Mouse (Mus musculus) layer of hippocampus, postnatal 14 days (tissue): ENCODE data around the gene Slc26a10. TPM values are rescaled to one million over a fixed set of nuclear protein-coding genes. Genes with fewer than 3 reads are reported as not detected.
A peak's percentile ranks its signal among the peaks of the same experiment; 100 is the strongest.
"Not testable (repeated sequence)": the region's sequence is repeated elsewhere in the genome, so short reads cannot be mapped to it uniquely, and the experiment has no call there.

Experiments used
- DNase-seq, 2 experiments: peaks; one replicate each; pipeline ENCODE4 v3.0.0; 2021 to 2022; ENCODE audit warnings: low spot score in 2 of 2, mixed read lengths in 1 of 2
- total RNA-seq, 2 experiments: library from RNA; stranded (reverse); gene quantifications; 2 replicates each; pipeline ENCODE4 v1.2.3; 2021

The Slc26a10 gene
- total RNA-seq, 2 experiments from 2014 or later = 4.6 to 5.9 TPM

DNA sequence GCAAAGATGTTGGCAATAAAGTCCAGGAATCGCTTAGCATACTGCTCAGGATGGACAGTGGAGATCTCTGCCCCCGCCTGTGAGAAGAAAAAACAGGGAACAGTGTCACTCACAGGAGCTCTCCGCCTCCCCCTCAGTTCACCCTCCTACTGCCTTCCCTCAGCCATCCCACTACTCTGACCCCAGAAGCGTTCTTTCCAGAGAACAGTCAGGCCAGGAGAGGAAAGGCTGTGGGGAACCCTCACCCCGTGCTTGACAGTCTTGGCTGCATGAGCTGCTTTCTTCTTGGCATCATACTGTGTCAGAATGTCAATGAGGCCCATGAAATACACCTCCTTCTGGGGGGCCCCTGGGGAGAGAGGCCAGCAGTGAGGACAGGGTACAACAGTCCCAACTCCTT lies 18.6 kb upstream of the Slc26a10 start:
- no peak for DNase-seq

DNA sequence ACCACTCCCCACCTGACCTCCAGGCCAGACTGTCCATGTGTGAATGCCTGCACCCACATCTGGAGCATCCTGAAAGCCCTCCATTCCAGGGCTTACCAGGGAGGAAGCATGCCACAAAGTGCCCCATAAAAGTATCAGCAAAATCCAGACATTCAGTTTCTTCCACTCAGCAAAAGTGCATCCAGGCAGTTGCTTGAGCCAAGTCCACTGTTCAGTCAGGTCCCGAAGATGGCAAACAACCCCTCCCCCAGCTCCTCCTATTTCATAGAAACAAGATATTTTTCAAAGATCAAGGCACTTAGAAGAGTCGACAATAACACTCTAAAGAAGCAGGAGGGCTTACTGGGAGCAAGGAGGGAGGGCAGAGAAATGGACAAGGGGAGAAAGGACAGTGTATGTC lies 18.0 kb upstream of the Slc26a10 start:
- no peak for DNase-seq

DNA sequence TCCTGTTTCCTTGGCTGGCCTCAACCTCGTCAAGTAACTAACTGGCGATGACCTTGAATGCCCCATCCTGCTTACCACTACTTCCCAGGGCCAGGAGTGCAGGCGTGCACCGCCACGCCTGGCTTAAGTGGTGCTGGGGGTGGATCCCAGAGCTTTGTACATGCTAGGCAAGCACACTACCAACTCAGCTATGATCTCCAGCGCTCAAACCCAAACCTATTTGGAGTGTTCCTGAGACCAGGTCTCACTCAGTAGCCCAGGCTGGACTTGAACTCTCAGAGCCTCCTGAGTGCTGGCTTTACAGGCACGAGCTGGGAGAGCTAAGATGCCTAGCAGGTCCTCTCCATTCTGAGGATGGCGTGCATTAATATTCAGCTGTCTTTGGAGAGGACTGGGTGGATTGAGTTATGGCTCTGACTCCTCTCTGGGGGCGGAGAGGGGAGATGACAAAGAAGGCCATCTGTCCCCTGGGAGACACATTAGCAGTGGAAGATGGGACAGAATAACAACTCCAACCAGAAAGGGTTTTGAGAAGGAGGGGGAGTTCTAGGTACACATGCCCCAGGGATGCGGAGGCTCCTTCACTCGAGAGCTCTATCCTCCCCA lies 17.2 kb upstream of the Slc26a10 start:
- DNase-seq = no peak

DNA sequence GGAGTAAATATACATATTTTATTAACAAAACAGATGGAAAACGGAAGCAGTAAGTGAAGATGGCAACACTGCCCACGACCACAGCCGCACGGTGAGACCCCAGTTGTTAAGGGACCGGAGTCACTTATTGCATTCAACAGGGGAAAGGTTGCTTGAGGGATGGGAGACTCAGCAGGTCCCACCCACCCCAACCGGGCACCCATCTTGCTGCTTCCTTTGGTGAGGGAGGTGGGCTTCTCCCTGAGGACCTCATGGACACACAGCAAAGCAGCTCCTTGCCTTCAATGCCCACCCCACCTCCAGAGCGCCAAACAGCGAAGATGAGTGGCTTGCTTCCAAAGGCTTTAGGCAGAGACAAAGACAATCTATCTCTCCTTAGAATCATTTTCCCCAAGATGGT lies 16.7 kb upstream of the Slc26a10 start:
- no peak for DNase-seq

DNA sequence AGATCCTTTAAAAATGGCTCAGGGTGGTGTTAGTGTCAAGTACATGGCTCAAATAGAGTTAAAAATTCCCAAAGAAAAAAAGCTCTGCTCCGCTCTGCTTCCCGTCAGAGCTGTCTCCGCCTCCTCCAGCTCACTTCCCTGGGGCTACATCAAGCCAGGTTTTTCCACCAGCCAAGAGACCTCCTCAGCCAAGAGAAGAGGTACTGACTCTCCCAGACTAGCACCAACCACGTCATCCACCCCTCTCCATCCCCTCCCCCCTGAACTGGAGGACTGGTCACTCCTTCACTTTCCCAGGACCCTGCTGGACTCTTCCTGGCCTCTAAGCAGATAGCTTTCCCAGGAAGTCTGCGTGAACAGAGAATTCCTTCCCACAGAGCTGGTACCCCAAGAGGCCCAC lies 15.9 kb upstream of the Slc26a10 start:
- peak in 1 of 2 experiments; percentile 69 for DNase-seq

DNA sequence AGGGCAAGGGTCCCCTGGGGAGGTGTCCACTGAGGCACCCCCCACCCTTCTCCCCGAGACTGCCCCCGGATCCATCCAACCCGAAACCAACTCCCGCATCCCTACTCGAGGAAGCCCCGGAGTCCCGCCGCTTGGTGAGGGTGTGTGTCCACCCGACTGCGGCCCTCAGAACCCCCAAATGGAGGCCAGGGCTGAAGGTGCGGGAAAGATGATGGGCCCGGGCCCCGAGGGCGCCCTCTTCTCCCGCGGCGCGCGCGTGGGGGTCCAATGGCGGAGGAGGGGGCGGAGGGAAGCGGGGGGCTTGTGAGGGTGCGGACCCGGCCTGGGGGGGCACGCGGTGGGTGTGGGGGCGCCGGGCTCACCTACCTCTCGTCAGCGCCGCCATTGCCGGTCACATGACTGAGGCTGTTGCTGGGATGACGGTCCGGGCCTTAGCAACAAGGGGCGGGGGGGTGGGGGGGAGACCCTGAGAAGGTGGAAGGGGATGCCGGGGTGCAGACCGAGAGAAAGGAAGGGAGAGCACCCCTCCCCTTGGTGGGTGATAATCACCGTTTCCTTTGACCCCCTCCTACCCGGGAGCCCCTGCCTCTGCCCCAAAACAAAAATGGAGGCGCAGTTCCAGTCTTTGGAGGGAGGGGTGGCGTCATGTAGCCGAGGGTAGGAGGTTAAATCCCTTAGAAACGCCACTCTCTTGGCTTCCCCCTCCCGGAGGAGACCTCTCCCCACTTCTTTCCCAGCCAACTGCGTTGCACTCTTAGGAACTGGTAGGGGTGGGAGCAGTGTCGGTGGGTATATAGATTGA lies 15.1 kb upstream of the Slc26a10 start, which contains the start of gene Dtx3:
Gene Dtx3 (minus strand): TSS at position 401 of the 802 bp plus-strand sequence.
- DNase-seq = no peak

DNA sequence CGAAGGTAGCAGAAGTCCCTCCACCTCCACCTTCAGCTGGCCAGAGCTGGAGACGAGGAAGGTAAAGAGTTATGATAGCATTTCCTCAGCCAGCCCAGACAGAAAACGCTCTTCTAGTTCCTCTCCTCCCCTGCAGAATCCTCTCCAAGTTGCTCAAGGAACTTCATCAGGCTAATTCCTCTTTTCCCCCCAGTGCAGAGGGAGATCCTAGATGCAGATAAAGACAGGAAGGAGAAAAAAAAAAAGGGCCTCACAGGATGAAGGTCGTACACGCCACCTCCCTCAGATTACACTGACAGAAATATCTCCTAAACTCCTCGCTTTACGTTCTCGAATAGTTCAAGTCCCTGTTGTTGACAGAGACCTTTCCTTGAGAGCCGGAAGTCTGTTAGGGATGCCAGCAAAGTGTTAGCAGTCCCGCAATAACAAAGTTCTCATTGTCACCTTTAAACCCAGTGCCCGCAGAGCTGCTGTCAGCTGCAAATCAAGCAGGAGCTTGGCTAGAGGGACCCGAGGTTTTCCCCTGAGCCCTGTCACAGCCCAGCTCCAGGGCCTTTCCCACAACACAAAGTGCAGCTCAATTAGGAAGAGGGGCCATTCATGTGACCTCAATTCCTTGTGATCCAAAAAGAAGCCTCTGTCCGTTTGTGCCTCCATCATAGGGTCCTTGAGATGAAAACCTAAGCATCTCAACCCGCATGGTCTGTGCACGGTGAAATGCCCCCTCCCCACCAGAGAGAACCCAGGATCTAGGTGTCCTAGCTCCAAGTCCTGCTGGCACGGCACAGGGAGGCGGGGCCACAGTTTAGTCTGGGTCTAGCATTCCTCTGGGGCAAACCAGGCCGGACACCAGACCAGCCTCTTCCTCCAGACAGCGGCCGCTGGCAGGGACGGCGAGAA lies 14.2 kb upstream of the Slc26a10 start:
- DNase-seq = no peak

DNA sequence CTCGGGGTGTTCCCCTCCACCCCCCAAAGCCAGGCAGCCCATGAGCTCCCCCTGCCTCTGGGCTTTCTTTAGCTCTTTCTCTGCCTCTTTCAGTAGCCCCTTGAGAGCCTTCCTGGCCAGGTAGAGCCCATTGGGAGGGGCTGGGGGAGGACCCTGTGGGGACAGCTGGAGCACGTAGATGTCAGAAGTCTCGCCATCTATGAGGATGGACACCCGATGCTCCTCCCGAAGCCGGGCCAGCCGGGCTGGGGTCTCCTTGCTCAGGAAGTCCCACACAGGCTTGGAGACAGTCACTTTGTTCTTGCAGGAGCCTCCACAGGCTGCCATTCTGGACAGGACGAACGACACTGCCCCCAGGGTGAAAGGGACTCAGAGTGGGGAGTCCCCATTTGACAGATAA lies 12.6 kb upstream of the Slc26a10 start:
- DNase-seq = no peak

DNA sequence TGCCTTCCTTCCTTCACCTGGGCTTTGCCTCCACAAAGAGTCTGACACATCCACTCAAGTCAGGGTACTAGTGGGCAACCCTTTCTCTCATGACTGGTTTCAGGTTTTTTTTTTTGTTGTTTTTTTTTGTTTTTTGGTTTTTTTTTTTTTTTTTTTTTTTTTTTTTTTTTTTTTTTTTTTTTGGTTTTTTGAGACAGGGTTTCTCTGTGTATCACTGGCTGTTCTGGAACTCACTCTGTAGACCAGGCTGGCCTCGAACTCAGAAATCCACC lies 11.5 kb upstream of the Slc26a10 start:
- not testable (repeated sequence) for DNase-seq

DNA sequence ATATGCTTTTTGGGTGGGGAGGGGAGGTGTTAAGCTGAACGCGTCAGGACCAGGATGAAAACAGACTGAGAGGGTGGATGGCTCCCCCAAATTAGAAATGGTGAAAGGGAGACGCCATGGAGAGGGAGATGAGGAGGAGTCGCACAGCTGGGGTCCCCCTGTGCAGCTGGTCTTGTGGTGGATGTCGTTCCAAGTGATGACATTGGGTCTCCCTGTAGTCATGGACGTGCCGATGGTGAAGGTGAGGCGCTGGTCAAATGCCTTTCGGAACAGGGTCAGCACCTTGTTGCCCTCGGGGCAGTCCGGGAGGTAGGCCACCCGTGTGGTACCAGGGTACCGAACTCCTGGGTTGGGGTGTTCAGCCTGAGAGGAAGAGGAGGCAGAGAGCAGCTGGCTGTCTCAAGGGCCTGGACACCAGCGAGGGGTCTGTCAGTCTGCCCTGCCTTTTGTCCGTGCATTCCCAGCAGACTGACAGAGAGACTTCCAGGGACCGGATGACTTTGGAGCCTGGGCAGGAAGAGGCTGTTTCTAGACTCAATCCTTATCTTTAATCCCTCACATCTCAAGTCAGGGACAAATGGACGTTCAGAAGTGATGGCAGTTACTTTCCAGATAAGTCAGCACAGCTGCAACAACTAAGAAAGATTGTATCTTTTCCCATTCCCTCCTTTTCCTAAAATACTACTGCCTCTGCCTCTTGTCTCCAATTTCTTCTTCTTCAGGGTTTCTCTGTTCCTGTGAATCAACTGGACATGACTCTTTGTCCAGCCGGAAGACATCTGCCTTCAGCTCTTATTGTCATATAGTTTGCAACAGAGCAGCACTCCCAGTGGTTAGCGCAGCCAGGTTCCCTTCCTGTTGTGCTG lies 11.0 kb upstream of the Slc26a10 start:
- DNase-seq = no peak

DNA sequence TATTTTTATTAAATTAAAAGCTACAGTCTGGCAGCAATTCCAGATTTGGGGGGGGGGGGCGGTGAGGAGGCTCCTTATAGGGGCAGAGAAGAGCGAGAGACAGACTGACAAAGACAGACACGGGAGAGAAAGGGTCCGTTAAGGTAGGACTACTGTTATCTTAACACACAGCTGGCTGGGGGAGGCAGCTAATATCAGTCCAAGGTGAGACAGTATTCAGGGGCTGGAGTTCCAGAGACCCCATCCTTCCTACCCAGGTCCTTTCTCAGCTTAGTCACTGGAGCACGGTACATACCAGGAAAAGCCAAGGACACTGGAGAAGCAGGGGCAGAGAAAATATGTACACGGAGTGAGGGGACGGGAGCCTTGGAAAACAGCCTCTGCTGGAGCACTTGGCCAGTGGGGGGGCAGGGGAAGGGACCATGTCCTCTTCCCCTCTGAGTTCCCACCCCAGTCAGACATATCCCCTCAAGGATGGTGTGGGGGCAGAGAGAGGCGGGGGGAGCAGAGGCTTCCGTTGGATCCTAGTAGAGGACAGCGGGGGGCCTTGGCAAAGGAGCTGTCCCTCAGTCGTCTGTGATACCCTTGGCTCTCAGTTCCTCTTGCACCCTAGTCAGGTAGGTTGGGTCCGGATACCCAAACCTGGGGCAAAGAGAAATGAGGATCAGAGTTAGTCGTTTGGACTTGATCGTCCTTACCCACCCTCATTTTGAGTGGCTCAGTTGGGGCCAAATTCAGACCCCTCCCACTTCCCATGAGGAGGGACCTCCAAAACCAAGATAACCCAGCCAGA lies 10.1 kb upstream of the Slc26a10 start:
- DNase-seq = no peak

DNA sequence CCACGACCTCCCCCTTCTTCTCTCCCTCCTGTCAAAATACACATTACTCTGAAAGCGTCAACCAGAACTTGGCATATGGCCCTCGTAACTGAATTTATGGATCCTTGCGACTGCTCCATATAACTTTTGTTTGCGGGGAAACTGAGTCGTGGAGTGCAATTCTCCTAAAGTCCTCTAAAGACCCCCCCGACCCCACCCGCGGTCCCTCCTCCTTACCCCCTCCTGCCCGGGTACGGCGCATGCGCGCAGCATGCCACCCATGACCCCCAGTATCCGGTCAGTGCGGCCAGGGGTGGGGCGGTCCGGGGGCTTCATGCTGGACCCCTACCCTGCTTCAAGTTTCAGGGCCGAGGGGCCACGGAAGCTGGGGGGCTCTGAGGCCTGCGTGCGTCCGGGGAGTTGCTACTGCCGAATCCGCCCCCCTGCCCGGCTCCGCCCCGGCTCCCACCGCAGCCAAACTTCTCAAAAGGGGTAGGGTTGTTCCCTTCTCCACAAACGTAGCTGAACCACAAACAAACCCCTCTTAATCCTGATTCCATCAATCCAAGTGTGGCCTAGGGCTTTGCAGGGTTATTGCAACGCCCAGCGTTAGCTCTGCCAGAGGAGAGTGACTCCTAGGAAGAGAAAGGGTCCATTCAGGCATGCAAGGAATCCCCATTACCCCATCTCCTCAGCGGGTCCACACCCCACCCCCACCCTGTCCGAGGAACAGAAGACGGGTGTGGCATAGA lies 9.4 kb upstream of the Slc26a10 start, which contains the start of gene Arhgef25:
Gene Arhgef25 (minus strand): TSS at position 433 of the 731 bp plus-strand sequence.
- no peak for DNase-seq

DNA sequence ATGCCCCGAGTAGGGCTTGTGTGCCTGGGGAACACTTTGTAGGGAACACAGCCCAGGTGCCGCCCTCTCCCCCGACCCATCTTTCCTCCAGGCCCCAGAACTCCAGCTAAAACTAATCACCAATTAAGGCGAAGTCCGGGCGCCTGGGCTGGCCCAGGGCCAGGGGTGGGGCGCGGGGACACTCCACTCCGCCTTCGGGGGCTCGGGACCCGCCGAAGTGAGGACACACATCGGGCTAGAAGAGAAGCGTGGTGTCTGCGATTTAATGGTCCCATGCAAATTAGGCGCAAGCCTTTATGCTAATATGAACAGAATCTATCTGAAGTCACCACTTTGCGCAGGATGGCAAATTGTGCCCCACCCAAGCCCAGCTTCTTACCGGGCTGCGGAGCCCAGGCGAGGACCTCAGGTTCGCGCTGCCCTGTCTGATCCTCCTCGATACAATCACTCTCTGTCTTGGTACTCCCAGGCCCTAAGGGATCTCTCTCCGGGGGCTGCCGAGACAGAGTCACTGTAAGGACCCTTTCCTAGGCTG lies 8.7 kb upstream of the Slc26a10 start:
- DNase-seq = no peak

DNA sequence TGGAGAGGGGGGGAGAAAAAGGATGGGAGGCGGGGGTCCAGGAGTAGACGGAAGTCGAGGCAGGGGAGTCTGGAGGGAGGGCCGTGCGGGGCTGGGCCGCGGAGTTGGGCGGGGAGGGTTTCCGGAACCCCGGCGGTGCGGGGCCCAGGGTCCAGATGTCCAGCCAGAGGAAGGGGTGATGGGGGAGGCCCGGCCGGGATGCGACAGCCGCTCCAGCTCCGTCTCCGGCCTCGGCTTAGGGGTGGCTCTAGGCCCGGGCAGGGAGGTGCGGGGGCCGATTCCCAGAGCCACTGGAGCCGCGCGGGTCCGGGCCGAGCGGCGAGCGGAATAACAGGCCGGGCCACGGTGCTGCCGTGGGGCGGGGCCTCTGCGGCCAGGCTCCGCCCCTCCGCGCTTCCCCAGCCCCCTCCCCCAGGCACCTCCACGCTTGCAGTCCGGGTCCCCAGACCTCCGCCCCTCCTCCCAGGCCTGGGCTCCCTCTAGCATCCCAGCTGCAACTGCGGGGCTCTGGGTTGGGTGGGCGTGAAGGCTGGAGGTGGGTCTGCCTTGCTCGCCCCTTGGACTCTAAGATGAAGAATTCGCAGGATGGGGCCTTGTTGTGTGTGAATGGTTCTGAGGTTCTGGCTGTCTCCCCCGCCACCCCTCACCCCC lies 8.1 kb upstream of the Slc26a10 start:
- DNase-seq = peak; percentile 61 to 68

DNA sequence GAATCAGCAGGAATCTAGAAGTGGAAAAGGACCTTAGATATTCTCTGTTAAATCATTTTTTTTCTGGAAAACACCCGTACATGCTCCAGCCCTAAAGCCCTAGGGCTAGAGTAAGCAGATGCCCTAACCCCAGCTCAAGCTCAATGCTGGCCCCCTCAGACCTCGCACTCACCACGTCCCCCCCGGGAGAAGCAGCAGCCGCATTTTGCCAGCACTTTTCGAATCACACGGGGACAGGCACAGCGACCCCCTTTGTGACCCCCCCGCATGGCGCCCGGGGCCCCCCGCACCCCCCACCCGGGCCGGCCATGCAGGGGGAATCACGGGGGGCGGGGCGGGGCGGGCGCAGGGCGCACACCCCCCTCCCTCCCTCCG lies 7.6 kb upstream of the Slc26a10 start:
- no peak for DNase-seq

DNA sequence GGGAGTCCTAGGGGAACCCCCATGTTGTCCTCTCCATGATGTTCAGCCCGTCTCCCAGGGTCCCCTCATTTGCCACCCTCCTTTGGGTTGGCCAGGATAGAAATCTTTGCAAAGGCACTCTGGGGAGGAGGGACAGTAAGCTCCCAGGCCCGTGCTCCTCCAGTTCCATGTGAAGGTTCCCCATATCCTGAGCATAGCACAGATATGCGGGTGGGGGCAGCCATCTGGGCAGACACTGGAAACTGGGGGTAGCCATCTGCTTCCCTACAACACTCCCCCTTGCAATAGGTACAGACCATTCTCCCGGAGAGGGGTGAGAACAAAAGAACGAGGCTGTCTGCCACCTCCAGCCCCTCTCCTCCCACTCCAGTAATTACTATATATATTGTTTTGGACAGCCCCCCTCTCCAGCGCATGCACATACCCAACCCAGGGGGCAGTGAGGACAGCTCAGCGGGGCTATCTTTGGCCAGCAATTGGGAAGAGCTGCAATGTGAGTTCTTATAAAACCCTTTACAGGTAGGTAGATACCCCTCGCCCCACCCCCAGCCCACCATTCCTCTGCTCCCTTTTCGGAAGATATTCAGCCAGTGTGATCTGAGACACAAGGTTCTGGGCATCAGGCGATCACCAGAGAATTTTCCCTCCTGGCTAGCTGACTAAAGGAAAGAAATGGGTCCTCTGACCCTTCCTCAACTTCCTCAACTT lies 7.1 kb upstream of the Slc26a10 start:
- peak; percentile 70 to 88 for DNase-seq

DNA sequence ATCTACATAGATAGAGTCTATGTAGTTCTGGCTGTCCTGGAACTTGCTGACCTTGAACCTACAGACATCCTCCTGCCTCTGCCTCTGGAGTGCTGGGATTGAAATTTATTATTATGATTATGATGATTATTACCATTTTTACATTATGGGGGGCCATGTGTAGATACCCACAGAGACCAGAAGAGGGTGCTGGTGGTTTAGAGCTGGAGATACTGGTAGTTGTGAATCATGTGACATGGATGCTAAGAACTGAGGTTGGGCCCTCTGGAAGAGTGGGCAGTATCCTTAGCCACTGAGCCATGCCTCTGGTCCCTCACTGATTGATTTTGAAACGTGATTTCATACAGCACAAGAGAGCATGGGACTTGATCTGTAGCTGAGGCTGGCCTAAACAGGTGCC lies 6.0 kb upstream of the Slc26a10 start:
- DNase-seq = no peak

DNA sequence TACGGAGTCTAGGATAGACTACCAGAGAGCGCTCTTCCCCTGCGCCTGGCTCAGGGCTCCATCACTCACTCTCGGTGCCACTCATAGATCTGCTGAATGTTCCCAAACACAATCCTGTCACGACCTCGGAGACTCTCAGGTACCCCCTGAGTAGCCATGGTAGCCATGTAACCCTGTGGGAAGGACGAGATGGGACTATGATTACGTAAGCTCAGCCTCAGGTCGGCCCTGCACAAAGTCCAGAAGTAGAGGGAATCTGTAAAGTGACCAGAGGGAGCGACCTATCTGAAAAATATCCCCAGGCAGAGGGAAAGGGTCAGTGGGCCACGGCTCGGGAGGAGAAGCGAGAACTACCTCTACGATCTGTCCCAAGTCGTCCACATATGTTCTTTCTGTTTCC lies 5.1 kb upstream of the Slc26a10 start:
- no peak for DNase-seq
